Mouse (Mus musculus) lung, postnatal 0 days (tissue): Measurements from ENCODE around the gene Aggf1.

ENCODE experiments used
- CTCF ChIP-seq: IDR thresholded peaks from 2 replicates; pipeline ENCODE4 v1.5.1; 2016; ENCODE audit warnings: antibody characterized with exemption, mild to moderate bottlenecking
- EP300 ChIP-seq: IDR thresholded peaks from 2 replicates; pipeline ENCODE4 v1.6.1; 2016; ENCODE audit warnings: antibody characterized with exemption, mild to moderate bottlenecking, control low read depth

- TF ChIP-seq CTCF = no peak
- TF ChIP-seq EP300 = no peak
These were observed 44.1 kb upstream of the Aggf1 start for GRCm38 (mm10) chr13:95419204-95419749.
